Mouse (Mus musculus): ENCODE measurements around the gene Yy2.

- TF ChIP-seq POLR2A (IDR thresholded peaks at IDR 0.05; ENCODE audit: borderline replicate concordance, low read depth, low read length): no peak
- no peak for TF ChIP-seq CTCF (IDR thresholded peaks at IDR 0.05; ENCODE audit: low read depth, low read length)
Measured at GRCm38 (mm10) chrX:157596802-157597201, 28.0 kb upstream of the Yy2 start.
